Mouse (Mus musculus): ENCODE measurements around the gene Mthfsl.
A peak's percentile ranks its signal among the peaks of the same experiment; 100 is the strongest.
"Not testable (repeated sequence)": the region's sequence is repeated elsewhere in the genome, so short reads cannot be mapped to it uniquely, and the experiment has no call there.

Gene Mthfsl

DNA sequence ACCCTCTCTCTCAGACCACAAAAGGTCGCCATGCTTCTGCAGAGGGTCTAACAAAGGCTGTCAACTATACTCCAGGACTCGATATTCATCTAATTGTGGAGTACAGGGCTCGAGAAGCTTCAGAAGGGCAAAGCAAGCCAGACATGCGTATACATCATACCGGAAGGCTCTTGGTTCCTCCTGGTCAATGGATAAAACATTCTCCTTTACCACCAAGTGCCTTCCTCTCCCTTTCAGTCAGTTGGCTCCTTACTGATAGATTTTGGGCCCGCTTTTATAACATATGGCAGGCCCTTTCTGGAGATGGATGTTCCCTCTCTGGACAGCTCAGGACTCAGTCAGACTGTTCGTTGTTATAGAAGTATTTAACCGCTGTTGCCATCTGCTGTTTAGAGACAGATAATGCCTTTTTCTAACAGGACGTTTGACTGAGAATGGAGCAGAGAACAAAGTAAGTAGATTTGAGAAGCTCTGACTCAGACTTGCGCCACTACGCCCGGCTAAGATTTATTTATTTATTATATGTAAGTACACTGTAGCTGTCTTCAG lies at the start of gene Mthfsl:
TSS of gene Mthfsl (minus strand) at position 308 of the 549 bp plus-strand sequence.
- peak in 1 of 2 experiments; percentile 5 for DNase-seq

DNA sequence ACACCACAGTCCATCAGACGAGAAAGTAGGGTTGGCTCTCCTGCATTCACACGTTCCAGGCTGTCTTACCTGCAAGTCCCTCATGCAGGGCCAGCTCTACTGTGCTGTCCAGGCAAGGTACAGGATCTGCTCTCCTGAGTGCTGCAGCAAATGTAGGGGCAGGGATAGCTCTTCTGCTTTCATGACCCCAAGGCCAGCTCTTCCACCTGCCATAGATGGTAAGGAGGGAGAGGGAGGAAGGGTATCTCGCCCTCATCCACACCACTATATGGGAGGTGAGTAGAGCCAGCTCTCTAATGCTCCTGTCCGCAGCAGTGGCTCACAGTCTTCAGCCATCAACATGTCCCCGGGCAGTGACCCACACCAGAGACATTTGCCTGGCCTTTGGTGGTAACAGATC lies 49.4 kb upstream of the Mthfsl start:
- not testable (repeated sequence) for DNase-seq

DNA sequence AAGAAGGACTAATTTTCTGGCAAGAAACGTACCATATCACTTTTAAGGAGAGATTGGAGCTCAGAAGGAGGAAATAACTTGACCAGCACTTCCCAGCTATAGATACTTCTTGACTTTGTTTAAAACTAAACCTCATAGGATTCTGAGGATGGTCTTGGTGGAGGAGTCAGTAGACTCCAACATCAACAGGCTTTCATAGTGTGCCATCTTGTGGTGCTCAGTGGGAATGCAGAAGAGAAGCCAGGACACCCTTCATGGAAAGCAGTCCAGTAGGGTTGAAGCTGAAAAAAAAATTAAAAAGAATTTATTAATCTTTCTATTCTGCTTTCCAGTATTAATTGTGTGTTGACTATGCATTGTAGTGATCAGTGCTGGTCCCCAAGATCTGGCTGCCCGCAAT lies 26.6 kb upstream of the Mthfsl start:
- DNase-seq = peak; percentile 37 to 58

DNA sequence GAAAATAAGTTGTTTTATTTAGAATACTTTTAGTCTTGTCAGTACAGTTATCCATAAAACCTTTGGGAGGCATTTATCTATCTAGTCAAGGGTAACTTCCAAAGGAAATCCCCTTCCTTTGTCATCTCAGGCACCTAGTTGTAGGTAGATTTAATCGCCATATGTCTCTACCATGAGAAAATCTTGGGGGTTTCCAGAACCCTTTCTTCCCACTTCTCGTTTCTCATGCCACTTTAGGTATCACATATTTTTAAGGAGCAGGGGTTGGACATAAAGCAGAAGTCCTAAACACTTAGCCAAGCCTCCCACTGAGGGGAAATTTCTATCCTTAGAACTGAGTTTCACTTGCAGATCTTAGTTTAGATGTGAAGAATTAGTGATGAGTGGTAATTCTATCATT lies 25.9 kb upstream of the Mthfsl start:
- DNase-seq = not testable (repeated sequence)

DNA sequence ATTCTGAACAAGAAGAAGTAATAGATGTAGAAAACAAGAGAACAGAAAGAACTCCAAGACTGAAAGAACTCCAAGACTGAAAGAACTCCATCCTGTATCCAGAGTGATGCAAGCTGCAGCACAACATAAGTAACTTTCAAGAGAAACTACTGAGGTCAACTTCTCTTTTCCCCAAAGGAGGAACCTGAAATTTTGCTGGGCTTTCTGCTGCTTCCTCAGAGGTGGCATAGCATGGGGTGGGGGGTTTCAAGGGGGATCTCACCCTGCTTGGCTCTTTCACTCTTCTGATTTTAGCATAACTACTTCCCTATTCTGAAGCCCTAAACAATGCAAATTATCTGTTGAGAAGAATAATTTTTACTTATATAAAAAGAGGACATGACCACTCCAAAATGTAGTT lies 15.2 kb upstream of the Mthfsl start:
- not testable (repeated sequence) for DNase-seq

DNA sequence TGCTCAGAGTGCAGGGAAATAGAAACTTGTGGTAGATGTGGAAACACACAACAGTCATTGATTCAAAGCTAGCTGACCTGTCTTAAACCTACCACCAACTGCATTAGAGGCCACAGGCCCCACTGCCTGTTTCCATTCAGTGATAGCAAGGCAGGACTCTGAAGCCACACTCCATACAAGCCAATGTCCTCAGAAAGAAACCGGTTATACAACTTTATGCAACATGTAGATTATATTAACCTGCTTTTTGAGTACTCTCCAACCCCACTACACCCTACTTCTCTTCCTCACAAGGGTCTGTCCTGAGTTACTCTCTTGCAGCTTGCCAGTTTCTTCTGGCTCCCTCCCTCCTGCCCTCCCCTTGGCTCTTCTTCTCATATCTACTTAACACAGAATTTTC lies 13.1 kb upstream of the Mthfsl start:
- not testable (repeated sequence) for DNase-seq

- not testable (repeated sequence) for DNase-seq
Observed at GRCm38 (mm10) chr9:88732334-88732733, 12.2 kb upstream of the Mthfsl start.

DNA sequence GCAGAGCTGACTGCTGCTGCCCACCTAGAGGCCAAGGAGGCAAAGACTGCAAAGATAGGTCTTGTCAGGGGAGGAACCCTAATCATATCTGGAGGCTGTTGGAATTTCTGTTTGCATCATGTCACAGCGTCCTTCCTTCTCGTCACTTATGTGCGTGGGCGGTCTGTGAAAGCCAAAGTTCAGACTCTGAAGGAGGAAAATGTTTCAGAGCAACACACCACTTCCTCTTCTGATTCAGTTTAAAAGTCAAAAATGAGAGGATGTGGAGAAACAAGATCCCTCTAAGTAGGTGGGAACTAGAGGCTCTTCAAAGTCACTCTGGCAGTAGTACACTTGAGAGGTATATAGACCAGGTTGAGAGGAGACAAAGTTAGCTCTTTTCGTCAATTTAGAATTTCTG lies 11.6 kb upstream of the Mthfsl start, which contains the start of gene Bcl2a1d:
TSS of gene Bcl2a1d (minus strand) at position 187 of the 400 bp plus-strand sequence.
- not testable (repeated sequence) for DNase-seq

DNA sequence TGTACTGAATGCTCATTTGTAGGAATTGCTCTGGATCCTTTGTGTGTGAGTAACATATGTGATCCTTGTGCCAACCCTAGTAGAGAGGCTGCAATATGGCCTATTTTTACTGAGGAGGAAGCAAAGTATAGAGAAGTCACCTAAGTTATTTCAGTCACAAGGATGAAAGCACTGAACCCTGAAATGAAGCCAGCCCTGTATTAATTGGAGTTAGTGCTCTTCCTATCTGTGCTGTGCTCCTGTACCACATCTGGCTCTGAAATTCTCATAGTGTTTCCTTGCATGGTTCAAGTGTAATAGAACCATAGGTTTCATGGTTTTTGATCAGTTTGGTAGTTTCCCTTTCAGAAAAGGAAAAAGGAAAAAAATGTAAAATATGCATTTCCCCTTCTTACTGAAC lies 8.2 kb upstream of the Mthfsl start:
- not testable (repeated sequence) for DNase-seq

GRCm38 (mm10) chr9:88721628-88722027 lies 1.5 kb upstream of the Mthfsl start:
- DNase-seq = not testable (repeated sequence)

DNA sequence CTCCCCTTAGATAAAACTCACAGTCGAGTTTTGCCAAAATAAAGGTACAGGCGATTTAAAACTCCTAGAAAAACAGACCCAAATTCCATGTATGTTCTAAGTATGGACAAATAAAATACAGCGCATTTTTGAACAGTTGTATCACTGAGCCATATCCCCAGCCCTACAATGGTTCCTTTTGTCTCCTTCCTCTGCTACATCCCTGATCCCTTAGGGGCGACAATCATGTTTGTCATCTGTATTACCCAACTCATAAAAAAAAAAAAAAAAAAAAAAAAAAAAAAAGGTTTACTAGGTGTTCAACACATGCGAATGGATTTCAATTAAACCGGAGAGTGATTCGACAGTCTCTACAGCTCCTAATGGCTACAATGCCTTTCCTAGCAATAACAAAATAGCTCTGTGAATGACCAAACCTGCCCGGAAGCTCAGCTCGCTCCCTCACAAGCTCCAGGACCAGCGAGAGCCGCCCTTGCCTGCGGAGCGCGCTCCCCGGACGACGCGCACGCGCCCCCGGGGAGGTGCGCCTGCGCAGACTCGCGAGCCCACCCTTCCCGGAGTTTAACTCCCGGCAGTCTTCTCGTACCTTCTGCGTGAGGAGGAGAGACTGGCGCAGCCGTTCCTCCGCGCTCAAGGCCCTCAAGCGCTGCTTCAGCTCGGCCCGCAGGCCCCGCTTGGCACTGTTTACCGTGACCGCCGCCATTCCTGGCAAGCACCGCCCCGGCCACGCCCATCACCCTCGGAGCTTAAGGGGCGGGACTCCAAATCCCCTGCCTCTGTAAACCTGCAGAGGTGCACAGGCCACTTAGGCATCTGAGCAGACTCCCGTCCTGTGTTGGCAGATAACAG lies 799 bp downstream of the Mthfsl start:
- not testable (repeated sequence) for DNase-seq

- DNase-seq = peak in 1 of 2 experiments; percentile 5
Observed at GRCm38 (mm10) chr9:88718593-88718992, 1.5 kb downstream of the Mthfsl start.

GRCm38 (mm10) chr9:88718140-88718539 lies 2.0 kb downstream of the Mthfsl start:
- peak; percentile 48 to 57 for DNase-seq

- peak; percentile 68 to 70 for DNase-seq
Observed at GRCm38 (mm10) chr9:88714515-88714914, 5.6 kb downstream of the Mthfsl start.

GRCm38 (mm10) chr9:88712164-88712749 lies 7.8 kb downstream of the Mthfsl start:
- peak; percentile 57 to 60 for DNase-seq

DNA sequence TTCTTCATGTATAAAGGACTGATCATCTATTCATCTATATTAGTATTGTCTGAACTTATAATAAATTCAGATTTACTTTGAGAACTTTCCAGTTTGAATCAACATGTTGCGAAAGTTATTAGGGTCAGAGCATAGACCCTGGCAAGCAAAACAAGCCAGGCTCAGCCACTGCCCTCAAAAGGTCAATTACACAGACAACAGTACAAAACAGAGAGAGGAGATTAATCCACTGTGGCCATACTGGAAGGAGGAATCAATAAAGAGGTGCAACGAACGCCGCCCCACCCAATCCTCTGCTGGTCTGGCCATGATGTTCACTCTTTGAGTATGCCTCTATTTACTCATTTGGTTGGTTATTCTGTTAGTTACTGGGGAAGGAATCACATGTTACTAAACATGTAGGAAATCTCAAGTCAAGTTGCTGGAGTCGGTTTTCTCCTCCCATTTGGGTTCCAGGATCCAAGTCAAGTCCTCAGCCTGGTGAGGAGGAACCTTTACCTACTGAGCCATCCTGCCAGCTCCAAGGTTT lies 9.1 kb downstream of the Mthfsl start:
- not testable (repeated sequence) for DNase-seq

- DNase-seq = not testable (repeated sequence)
Observed at GRCm38 (mm10) chr9:88710439-88710838, 9.7 kb downstream of the Mthfsl start.

GRCm38 (mm10) chr9:88709794-88710193 lies 10.3 kb downstream of the Mthfsl start:
- not testable (repeated sequence) for DNase-seq

GRCm38 (mm10) chr9:88709304-88709703 lies 10.8 kb downstream of the Mthfsl start:
- DNase-seq = peak in 1 of 2 experiments; percentile 42

DNA sequence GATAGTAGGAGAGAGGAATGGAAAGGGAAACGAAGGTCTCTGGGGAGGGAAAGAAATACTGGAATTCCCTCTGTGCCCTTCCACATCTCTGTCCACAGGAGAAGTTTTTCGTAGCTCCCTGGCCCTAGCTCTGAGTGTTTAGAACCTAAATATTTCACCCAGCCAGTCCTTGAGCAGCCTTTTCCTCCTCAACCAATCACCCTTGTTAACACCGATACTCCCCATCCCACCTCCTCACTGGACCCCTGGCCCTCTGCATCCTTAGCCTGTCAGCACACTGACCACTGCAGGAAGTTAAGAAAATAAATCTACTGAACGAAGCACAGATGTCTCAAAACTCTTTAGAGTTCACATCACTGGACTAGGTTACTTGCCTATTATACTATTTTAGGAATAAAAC lies 13.4 kb downstream of the Mthfsl start:
- DNase-seq = no peak

GRCm38 (mm10) chr9:88705157-88705556 lies 14.9 kb downstream of the Mthfsl start:
- DNase-seq = not testable (repeated sequence)

DNA sequence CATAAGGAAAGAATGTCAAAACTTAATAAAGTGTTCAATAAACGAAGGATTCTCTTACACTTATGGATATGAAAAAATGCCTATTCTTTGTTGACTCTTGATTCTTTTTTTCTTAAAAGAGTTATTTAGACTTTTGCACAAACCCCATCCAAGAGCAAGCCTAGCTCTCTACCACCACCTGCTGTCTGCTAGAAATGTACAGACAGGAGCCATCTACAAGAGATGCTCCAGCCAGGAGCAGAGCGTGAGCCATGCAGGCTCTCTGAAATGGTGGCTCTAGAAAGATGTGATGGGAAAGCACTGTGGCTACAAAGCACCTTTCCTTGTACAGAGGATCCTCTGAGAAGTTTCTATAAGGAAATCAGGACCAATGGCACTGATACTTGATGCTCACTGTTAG lies 21.4 kb downstream of the Mthfsl start:
- not testable (repeated sequence) for DNase-seq

GRCm38 (mm10) chr9:88691307-88691706 lies 28.8 kb downstream of the Mthfsl start:
- DNase-seq = not testable (repeated sequence)
